Mouse (Mus musculus) left cerebral cortex, adult 9 months (tissue): Measurements from ENCODE around the gene Sfxn5.

ENCODE experiments used
- DNase-seq, 2 experiments: peaks; one replicate each; pipeline ENCODE4 v3.0.0; 2022; ENCODE audit warnings: low spot score in 2 of 2

Gene Sfxn5

DNA sequence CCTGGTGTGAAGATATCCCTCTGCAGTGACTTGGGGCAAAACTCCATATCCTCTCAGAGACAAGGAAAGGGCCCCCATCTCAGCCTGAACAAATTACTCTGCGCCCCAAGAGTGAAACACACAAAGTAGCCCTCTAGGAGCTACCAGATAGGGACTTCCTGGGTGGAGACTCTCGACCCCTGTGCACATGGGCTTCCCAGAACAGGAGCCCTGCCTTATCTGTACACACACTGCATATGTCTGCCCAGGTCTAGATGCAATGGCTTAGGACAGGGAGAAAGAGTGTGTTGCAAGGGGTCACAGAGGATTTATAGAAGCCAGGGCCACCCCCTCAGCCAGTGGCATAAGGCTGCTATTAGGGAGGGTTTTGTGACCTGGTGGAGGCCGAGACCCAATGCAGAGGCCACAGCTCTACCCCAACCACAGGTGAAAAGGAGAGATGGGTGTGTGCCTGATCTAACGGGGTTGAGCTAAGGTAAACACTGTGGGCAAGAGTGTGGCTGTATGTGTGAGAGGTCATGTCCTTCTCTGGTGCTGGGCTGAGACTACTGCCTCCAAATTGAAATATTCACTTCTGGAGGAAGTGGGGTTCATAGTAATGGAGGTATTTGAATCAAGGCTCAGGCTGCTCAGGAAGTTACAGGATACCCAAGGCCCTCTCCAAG is 44.9 kb downstream of the Sfxn5 start:
- DNase-seq: no peak

DNA sequence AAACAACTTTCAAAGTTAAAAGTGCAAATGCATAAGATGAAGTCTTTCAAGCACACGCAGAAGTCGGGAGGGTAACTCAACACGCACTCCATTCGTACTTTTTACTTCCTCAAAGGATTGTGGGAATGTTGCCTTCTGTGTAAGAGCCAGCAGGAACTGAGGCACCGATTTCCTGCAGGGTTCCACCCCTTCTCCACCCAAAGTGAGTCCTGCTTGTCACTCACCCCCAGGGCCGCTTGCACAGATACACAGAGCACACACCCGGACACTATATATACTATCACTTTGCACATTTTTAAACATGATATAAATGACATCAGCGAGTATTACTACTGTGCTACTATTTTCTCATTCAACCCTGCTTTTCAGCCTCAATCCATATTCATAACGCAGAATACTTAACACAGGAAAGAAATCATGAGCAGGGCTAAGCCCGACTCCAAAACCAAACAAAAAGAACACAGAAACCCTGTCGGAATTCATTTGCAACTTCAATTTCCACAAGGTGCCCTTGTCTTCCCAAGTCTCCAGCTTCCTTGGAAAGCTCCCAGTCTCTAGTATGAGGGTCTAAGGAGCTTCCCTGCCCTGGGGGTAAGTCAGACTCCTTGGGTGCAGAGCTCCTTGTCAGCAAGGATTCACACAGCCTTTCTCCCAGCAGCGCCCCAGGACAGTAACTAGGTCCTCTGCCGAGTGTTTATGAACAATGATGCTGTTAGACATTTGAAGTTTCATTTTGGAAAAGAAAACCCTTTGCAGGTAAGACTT is 46.8 kb downstream of the Sfxn5 start:
- no peak for DNase-seq

DNA sequence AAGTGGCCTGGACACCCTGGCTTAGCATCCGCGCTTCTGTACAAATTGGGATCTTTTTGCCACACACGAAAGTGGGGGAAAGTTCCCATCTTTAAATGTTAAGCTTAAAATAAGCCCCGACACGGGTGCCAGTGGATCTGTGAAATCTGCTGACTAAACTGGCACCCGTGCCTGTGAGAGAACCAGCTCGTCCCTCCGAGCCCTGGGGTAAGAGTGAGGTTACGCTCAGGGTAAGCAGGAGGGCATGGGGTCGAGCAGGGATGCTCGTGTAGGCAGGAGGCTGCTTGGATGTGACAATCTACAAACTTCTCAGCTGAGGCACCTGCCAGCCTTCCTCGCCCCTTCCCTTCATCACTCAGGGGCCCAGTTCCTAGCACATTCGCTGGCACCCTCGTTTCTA is 52.4 kb downstream of the Sfxn5 start:
- peak in 1 of 2 experiments; percentile 73 for DNase-seq

DNA sequence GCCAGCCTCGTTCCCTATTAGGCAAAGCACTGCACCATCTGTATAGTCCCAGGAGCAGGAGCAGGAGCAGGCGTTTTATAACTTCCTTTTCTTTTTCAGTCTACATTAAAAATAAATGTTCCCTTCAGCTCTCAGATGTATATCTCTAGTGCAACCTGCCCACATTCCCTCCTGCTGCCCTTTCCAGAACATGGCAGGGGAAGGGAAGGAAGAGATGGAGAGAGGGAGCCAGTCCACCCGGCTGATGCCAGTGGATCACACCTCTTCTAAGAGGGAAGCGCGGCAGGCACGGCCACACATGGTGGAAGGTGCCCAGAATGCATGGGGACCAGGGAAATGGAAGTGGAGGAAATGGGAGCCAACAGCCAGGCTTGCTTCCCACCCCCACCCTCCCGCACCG is 56.7 kb downstream of the Sfxn5 start:
- peak; percentile 59 to 81 for DNase-seq

DNA sequence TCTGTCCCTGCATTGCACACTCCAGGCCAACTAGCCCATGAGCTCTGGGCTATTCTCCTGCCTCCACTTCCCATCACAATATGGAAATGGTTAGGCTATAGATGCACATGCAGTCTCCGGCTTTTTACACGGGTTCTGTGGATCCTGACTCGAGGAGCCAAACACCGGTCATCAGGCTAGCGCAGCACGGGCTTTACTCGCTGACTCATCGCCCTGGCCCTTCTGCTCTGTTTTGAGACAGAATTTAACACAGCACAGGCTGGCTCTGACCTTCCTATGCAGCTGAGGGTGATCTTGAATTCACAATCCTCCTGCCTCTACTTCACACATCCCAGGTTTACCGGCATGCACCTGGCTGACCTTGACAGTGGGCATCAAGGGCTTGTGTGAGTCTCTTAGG is 60.8 kb downstream of the Sfxn5 start:
- no peak for DNase-seq

DNA sequence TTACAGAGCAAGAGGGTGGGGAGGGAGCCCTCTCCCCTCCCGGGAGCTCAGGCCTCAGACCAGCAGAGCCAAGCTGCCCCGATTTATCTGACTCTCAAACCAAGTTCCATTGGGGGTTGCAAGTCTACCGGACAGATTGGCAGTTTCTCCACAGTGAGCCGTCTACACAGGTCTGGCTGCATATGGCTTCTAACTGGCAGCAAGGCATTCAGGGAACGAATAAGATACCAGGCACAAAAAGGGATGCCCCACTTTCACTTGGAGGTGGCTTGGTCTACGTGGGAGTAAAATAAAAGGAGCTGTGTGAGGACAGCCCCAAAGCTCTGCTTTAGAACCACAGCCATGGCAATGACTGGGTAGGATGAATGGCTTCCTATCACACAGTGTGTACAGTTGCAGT is 67.2 kb downstream of the Sfxn5 start:
- peak; percentile 35 to 65 for DNase-seq

DNA sequence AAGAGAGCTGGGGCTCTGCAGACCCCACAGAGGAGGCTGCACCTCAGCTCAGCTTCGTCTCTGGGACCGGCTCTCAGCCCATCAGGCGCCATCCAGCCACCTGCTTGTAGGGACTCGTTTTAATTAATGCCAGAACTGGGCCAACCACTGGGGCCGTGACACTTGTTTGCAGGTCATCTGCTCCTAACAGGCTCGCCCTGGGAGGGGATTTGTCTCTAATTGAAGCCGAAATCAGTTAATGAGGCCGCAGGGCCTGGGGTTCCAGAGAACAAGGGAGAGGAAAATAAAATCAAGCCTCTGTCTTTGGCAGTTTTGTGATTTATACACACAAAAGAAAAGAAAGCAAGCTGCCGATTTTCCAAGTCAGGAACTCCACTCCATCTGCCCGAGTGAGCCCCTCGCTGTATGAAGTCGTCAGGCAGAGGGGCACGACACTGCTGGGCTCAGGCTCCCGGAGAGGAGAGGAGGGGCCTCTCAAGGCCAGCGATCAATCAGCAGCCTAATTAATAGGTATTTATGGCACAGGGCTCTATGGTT is 68.2 kb downstream of the Sfxn5 start:
- DNase-seq: no peak

DNA sequence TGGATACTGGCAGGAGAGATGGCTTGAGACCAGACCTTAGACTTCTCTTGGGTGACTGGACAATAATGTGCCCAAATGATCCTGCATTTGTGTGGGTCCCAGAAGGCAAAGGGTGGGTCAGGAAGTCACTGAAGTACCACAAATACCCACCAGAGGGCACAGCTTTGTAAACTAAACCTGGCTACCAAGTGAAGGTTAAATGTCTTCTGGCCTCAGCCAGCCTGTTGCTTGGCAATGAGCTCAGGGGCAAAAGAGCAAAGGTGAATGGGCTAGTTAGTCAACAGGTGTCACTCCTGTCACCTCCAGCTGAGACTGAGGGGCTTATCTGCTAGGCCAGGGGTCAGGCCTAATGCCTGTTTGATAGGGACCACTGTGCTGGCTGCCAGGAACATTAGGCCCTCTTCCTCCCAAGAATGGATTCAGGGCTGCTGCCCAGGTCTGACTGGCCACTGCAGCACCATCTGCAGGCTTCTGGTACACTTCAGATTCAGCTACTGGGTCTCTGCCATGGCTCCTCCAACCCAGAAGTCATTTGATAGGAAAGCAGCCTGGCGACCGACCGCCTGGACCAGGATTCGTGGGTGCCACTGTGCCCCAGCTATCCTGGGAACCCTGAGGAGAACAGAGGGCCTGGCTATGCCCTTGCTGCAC is 70.2 kb downstream of the Sfxn5 start:
- no peak for DNase-seq

DNA sequence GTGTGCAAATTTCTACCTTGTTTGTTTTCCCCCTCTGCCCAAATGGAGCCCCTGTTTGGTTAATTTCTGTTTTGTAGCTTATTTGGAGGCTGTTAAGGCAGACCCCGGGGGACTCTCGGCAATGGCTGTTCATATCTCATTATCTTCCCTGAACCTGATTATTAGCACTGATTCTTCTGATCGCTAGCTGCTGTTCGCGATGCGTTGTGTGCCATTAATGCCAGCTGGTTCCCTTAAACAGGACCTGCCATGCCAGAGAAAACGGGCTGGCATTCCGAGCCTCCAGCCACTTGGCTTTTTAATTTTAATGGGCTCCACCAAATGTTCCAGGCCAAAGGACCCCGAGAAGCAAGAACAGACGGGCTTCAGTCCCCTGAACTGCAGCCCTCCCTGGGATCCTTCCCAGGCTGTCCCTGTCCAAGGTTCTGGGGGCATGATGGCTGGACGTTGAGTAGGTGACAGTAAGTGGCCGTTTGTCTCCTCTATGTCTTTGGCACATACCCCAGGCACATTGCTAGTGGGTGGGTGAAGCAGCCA is 74.1 kb downstream of the Sfxn5 start:
- DNase-seq: no peak

DNA sequence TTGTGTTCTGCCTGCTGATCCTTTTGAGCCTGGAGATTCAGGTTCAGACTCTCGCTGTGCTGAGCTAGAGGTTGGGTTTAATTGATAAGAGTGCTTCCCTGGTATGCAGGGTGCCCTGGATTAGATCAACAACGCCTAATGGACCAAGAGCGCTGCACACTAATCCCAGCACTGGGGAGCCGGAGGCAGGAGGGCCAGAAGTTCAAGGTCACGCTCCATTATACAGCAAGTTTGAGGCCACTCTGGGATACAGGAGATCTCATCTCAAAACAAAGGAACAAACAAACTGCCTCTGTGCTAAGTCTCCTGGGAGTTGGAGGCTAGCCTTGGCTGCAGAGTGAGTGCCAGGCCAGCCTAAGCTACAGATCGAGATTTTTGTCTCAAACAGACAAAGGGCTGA is 77.6 kb downstream of the Sfxn5 start:
- DNase-seq: no peak

DNA sequence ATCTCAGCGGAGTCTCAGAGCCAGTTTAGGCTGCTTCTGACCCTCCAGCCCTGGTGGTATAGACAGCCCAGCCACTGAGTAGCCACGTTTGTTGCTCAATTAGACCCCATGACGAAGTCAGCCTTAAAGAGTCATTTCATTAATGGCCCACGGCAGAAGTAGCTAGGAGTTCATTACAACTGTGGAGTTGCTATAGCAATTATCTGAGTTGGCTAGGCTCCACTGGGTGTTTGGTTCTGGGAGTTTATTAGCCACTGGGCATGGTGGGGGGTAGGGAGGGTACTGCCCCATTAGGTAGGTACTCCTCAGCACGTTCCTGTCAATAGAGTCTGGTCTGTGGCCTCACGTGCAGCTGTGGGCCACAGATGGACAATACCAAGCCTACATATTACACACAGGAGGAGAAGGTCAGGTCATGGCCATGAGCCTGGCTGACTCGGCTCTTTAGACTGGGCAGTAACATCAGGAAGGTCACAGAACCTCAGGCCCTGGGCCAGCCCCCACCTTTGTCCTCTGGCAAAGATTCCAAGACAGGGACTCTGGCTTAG is 79.2 kb downstream of the Sfxn5 start:
- DNase-seq: no peak

DNA sequence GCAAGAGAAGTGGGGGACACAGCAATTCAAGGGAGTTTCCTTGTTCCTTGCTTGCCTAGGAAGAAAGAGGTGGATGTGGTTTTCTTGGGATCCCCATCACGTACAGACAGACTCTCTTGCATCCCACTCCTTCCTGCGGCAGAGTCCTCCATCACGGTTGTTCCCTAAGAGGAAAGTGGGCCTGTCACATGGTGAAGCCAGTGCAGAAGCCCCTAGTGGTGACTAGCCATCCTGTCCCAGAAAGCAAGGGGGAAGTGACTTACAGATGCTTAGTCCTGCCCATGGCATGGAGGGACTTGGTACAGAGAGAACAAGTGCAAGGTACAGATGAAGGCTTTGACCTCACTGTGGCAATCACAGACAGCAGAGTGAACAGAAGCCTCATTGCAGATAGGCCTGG is 79.9 kb downstream of the Sfxn5 start:
- no peak for DNase-seq

DNA sequence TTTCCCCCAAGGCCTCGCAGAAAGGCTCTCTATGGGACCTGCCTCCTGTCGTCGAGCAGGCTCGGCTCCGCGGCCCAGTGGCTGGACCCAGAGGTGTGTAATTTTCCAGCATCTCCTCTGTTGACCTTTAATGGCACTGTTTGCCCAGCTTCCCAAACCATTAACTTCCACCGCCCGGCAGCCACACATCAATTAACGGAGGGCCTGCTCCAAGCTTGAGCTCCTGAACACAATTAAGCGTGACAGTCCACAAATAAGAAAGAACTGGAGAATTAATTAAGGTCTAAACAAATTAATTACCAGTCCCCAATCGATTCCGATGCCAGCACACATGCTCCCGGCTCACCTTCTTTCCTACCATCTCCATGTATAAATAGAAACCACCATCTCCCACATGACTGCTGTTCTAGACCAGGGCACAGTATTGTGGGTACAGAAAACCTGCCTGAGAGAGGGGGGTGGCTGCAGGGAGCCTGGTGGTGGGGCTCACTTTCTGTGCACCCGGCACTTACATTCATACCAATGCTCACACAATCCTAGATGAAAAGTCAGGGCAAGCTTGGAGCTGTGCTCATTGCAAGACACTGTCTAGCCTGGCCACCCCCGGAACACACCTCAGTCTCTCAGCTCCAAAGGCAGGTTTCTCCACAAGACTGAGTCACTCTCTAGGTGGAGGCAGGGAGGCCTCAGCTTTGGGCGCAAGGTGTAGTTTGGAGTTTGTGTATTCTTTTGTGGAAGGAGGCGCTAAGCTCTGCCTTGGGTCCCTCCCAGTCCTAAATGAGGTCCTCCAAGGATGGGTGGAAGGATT is 80.8 kb downstream of the Sfxn5 start:
- DNase-seq: peak in 1 of 2 experiments; percentile 49

DNA sequence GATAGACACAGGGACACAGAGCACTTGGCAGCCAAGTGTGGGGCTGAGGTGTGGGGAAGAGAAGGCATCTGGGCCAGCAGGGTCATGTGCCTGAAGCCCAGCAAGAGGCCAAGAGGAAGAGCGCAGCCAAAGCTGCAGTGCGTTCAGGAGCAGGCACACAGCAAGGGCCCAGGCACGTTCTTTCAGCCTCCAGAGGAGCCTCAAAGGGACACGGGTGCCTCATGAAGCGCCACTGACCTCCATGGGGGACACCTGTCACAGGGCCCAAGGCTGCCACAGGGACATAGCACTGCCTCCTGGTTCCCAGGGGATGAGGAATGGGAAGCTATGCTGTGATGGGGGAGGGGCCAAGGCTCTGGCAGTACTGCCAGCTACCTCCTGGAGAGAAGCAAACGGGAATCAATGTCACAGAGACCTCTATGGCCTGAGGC is 82.4 kb downstream of the Sfxn5 start:
- no peak for DNase-seq

DNA sequence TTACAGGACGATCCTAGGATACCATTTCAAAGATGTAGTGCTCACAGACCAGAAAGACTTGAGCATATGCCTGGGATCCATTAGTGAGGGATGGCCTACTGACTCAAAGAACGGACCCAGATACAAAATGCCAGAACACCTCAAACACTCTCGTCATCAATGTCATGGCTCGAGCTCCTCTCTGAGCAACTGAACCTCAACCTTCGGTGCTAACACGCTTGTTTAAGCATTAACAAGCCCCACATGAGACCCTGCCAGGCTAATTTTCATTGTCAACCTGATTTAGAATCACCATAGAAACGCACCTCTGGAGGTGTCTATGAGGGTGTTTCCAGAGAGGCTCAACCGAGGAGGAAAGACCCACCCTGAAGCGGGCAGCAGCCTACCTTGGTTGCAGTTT is 83.4 kb downstream of the Sfxn5 start:
- no peak for DNase-seq

DNA sequence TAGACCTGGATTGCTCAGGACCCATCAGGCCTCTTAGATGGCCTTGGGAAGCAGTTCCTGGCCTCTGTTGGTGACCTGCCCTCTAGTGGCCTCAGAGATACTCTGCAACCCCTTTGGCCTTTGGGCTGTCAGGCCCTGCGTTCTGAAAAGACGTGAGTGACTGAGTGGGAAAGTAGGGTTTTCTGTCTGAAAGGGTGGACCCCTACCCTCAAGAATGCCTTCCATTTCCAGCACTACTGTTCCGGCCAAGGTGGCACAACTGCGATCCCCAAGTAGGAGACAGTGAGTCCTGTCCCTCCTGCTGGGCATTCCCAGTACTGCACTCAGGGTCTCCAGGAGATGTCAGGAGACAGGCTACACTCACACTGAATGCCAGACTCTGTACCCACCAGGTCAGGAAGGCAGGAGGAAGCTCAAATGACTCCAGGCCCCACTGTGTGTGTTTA is 94.2 kb downstream of the Sfxn5 start:
- DNase-seq: peak in 1 of 2 experiments; percentile 65

DNA sequence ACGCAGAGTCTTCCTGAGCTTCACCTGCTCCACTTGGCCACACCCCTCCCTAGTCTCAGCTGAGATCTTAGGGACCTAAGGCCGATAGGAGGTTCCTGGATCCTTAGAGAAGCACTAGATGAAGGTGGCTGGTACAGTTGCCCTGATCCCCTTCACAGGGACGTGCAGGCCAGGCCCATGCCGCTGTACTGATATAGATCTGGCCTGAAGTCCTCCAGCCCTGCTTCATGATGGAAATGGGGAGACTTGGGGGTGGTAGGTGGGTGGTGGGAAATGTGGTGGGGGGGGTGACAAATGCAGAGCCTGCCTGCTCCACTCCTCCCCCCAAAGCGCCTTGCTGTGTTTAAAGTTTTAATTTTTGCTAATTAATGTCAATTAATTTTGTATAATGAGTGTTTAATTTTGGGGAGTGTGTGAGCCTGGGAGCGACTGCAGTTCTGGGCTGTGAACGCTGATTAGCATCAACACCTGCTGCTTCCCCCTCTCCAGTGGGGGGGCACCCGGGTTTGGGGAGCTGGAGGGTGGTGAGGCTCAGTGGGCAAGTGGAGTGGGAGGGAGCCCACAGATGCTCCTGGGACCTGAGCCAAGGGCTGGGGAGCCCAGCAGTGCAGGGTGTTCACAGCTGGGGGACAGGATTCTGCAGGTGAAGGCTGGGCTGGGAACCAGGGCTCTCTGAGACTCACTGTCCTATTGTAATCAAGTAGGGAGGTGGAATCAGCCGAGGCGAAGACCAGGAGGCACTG is 95.5 kb downstream of the Sfxn5 start:
- peak in 1 of 2 experiments; percentile 55 for DNase-seq

DNA sequence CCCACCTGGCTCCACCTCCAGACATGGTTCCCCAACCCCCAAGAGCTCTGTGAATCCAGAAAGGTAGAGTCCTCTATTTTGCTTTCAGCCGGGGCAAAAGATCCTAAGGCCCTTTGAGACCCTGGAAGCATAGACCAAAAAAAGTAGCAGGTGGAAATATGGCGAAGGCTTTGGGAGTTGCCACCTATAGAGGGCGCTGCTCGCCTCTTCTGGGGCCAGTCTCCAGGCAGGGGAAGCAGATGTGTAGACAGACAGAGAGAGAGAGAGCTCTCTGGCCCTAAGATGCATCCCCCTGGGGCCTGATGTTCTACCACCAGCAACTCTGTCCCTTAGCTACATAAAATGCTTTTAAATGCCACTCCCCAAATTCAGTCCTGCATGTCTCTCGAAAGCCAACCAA is 96.2 kb downstream of the Sfxn5 start:
- DNase-seq: peak in 1 of 2 experiments; percentile 60

DNA sequence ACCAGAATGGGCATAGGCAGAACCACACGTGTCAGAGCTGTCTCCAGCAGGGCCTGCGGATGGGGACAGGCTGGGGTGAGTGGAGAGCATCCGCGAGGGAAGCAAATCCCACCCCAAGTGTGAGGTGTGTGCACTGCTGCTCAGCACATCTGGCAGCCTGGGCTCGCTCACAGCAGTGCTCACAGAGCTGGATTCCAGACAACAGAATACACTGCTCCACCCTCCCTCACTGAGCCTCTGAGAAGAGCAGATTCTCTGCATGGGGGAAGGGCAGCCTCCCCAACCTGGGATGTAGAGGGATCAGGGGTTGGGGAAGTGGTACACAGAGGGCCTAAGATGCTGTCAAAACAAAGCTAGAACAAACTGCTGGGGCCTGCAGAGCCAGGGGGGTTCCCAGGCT is 98.4 kb downstream of the Sfxn5 start:
- DNase-seq: no peak

DNA sequence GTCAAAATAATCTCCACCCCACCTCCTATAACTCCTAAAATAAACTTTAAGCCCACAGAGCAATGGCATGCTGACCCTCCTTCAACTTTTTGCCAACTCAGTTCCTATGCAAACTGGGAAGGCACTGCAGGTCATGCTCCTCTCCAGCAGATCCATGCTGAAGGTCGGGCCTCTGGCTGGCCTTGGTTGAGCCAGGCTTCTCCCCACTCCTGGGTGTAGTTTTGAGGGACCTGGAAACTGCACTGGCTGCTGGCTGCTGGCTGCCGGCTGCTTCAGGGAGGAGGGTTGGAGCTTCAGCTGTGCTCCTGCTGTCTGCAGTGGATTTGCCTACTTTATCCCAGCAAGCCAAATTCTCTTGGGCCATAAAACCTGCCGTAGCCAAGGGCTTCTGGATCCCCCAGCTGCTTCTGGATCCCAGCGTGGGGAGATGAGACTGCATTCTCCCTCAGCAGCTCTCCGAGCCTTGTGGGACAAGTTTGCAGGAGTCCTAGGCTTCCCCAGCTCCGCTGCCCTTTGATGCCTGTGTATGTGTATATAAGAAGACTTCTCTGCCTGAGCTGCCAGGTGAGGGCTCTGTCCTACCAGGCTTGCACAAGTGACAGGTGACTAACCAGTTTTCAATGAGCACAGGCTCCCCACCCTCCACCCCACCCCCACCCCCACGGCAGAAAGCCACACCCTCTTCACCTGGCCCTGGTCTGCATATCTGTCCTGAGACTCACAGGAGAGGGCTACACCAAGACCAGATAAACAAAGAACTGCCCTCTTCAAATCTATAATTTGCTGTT is 100.2 kb downstream of the Sfxn5 start:
- no peak for DNase-seq
